Mouse (Mus musculus): ENCODE results near the gene Dock8.

The Dock8 gene

DNA sequence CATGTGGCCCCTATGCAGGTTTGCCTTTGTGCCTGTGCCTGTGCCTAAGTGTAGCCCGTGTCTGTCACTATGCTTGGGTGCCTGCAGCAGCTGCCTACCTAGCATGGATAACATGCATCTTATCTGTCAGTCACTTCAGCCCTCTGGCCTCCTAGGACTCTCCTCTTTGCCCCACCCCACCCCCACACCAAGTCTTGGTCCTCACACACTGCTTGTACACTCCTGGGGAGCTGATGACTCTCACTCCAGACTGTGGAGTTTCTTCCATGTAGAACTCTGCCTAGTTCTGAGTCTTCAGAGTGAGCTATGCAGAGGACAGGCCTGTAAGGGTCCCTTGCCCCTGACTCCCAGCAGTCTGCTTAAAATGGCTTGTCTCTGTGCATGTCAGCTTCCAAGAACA, 136.8 kb downstream of the Dock8 start:
- no peak for DNase-seq

DNA sequence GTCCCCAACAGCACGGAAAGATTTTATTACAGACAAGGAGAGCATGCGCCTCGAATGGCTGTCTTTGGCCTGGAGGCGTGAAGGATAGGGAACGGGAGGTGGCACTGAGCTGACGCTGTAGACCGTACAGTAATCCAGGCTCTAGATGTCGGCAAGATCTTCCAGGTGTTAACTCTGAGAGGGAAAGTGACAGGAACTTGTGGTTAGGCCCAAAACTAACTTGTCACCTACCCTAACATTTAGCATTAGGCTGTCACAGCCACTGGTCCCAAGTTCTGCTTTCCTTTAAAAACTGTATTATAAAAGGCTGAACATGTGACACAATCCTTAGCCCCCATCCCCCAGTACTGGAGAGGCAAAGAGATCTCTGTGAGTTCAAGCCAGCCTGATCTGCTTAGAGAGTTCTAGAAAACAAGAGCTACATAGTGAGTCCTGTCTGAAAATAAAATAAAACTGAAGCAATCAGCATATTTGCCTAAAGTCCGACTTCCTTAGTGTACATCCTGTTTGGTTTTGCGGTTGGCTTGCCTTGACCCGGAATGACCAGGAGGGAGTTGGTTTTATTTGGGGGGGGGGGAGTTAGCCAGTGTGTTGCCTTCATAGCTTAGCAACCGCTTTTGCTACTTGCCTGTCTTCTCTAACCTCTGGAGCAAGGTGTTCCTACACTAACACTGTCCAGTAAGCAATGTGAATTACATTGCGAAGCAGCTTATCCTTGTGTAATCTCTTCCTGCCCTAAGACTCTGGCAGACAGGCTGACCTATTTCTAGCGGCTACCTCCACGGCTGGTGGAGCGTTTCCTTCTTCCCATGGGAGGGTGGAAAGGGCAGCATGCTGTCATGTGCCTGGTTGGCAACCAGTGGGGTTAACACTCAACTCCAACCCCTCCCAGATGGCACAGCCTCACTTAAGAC, 138.8 kb downstream of the Dock8 start:
- peak; percentile 64 for DNase-seq

DNA sequence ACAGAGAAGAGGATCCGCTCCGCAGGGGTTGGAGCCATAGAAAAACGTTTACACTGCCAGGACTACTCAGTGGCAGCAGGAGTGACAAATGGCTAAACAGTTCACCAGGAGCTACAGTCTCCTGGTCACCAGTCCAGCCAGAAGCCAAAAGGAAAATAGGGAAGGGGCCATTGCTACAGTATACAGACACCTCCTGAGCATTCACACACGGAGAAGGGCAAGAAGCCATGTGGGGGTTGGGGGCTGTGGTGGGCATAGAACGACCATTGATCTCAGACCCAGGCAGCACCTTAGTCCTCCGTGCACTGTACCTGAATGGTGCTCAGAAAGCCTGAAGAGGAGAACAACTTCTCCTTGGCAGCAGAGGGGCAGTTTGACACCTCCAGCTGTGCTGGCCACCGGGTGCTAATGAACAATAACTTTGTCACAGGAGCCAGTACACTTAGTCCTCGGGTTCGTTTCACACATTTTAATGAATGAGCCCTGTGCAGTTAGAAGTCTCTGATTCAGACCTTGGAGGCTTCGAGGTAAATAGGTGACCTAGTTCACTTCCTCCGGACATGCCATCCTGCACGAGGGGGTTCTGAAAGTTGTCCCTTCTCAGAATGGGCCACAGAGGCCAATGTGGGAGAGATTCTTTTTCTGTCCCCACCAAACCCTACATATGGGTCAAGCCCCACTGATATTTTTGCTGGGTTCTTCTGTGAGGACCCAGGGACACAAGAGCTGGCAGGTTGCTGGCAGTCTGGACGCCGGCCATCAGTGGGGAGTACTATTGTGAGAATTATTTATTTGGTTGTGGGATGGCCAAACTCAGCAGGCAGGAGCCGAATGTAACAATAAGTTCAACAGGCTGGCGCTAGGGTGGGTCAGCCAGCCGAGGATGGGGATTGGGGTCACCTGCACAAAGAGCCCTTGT, 145.0 kb downstream of the Dock8 start:
- DNase-seq: no peak

DNA sequence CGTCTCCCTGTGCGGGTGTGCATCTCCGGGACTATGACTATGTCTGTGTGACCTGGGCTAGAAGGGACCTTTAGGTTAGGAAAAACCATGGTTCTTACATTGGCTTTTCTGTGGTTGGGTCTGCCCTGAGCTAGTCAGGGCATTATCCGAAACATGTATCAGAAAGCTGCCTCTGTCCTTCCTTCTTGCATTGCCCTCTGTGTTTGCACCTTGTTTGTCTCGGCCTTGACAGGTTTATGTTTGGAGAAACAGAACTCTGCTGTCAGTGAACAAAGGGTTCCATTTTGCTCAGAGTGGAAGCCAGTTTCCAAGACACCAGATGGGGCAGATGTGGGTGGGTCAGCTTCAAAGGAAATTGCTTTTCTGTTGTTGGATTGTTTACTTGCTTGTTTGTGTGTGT, 145.8 kb downstream of the Dock8 start:
- DNase-seq: no peak

DNA sequence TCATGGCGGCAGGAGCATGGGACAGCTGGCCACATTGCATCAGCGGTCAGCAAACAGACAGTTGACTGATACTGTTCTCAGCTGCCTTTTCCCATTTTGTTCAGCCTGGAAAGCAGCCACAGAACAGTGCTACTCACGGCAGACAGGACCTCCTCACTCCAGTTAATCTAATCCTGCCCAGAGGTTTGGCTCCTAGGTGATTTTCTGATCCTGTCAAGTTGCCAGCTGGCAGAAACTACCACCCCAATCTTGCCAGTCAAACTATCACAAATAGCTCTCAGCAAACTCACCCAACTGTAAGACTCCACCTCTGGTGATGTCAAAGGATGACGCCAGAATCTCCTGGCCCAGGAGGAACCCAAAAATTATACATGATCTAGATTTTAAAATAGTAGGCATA, 146.8 kb downstream of the Dock8 start:
- DNase-seq: no peak

GRCm38 (mm10) chr19:25149788-25150187, 150.5 kb downstream of the Dock8 start:
- no peak for DNase-seq

- DNase-seq: no peak
These were observed 155.3 kb downstream of the Dock8 start for GRCm38 (mm10) chr19:25154506-25155178.

DNA sequence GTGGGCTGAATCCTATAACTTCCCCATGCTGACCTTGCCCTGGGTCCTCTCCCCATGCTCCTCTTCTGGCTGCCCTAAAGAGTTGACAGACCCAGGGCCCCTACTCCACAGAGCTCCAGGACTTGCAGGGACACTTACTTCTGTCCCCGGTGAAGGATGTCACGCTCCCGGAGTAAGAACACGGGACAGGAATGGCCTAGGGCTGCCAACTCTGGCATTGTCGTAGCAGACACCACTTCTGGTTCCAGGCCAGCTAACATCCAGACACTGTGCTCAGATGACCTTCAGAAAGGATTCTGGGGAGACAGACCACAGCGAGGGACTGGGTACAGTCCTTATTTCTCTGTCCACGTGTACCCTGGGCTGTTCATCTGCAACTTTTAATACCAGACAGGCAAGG, 155.9 kb downstream of the Dock8 start:
- DNase-seq: no peak

DNA sequence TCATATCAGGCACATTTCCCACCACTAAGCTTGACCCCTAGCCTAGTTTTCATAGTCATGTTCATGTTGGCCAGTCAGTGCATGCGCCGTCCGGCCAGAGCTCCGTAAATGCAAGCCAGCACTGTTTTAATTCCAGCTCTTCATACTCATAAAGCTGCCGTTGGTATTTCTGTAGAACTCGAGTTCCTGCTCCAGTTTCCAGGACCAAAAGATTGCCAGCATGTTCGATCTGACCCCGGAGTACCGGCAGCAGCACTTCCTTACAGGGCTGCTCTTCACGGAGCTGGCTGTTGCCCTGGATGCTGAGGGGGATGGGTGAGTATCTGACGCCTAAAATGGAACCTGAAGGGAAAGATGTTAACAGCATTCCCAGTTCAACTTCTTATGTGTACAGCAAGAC, 156.4 kb downstream of the Dock8 start:
- no peak for DNase-seq

DNA sequence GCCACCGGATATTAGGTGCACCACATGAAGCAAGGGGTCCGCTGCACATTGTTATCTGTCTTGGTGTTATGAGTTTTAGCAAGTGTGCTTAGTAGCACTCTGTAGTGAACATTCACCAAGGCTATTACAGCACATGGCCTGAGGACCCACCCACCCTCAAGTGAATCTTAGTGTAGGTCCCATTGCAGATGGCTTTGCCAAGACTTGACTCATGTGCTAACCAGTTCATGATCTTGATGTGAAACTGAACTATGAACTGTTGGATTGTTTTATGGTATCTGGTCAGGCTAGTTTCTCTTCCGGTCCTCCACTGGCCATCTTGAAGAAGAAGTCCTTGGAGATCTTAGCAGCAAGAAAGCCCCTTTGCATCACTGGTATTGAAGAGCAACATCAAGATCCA, 162.9 kb downstream of the Dock8 start:
- DNase-seq: no peak

- no peak for DNase-seq
These were observed 164.1 kb downstream of the Dock8 start for GRCm38 (mm10) chr19:25163426-25163825.

- DNase-seq: no peak
These were observed 167.1 kb downstream of the Dock8 start for GRCm38 (mm10) chr19:25166412-25166811.

DNA sequence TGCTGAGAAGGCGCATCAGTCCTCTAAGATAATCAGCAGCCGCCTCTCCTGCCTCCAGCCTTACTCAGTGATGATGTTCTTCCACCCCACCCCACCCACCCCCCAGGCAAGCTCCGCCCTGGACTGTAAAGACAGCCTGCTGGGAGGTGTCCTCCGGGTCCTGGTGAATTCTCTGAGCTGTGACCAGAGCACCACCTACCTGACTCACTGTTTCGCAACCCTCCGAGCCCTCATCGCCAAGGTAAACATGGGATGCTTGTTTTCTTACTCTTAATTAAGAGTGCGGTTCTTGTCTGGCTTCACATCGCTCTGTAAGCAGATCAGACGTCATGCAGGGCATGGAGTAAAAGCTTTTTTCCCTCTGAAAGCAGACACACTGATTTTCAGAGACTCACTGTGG, 172.1 kb downstream of the Dock8 start:
- peak; percentile 38 for DNase-seq

- no peak for DNase-seq
These were observed 177.4 kb downstream of the Dock8 start for GRCm38 (mm10) chr19:25176746-25177145.

- DNase-seq: no peak
These were observed 180.7 kb downstream of the Dock8 start for GRCm38 (mm10) chr19:25180024-25180423.

GRCm38 (mm10) chr19:25180547-25180946, 181.2 kb downstream of the Dock8 start:
- DNase-seq: no peak

DNA sequence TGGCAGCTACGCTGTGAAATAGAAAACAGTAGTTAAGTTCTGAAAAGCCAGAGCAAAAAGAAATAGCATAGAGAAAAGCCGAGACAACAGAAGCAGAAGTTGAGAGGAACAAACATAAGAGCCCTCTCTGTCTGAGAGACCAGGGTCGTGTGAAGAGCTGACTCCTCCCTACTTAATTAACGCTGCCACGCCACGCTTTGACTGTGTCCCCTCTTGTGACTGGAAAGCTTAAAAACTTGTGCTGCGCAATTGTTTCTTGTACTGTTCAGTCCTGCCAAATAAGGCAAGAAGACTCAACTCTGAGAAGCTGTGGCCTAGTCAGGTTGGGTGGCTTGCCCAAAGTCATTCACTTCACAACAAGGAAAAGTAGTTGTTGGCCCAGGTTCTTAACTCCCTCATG, 184.7 kb downstream of the Dock8 start:
- DNase-seq: no peak

DNA sequence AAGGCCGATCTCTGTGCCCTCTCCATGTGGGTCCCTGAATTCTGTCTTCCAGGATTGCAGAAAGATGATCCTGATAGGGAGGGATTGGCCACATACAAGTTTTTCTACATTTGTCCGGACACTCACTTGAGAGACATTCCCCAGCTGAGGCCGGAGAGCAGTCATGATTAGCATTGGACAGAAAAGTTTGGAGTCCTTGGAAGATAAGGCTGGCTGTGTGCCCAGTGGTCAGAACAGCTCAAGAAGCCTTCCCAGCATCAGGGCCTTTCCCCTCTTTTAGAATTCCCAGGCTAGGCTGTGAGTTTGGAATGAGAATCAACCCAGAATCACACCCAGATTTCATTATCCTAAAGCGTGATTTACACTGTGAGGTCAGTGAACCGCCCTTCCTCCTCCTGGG, 187.0 kb downstream of the Dock8 start:
- DNase-seq: no peak

- peak; percentile 64 for DNase-seq
These were observed 188.3 kb downstream of the Dock8 start for GRCm38 (mm10) chr19:25187681-25188080.

GRCm38 (mm10) chr19:25193751-25194150, 194.4 kb downstream of the Dock8 start:
- DNase-seq: no peak

DNA sequence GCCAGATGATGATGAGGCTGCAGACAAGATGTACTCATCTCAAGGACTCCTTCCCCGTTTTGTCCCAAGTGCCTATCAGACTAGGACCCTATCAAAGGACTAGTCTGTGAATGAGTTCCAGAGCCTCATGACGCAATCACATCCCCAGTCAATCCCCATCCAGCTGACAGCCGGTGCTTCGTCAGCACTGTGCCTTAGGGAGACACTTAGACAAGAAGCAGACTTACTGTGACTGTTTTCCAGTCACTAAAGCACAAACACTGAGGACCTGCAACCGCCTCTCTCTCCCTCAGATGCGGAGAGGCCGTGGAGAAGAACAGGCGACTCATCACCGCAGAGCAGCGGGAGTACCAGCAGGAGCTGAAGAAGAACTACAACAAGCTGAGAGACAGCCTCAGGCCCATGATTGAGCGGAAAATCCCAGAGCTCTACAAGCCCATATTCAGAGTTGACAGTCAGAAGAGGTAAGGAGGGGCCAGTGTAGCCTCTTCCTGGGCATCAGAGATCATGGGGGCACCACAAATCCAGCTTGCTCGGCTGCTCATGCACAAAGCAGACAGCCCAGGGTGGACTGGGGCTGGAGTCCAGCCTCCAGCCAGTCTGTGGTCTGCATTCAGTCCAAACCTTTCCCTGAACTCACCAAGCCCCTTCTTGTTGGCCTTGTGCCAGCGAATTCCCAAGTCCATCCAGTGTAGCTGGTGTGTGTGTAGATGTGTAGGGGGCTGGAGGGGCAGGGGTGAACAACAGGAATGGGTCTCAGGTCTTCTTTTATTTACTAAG, 200.9 kb downstream of the Dock8 start:
- peak; percentile 85 for DNase-seq

DNA sequence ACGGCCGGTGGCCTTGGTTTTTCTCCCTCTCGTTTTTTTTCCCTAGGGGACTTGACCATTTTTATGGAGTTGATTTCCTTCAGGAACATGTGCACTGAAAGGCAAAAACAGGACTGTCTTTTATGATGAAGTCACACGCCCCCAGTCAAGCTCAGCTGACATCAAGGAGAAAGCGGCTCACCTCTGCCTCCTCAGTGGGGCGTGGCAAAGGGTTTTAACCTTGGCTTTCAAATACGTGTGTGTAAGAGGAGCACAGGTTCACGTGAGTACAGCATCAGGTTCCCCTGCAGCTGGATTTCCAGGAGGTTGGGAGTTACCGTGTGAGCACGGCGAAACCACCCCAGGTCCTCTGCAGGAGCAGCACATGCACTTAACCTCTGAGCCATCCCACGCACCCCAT, 203.7 kb downstream of the Dock8 start:
- no peak for DNase-seq

All from kidney, postnatal 14 days (tissue).